Mouse (Mus musculus): ENCODE measurements around the gene Rhobtb1. TPM values are rescaled to one million over a fixed set of nuclear protein-coding genes. Genes with fewer than 3 reads are reported as not detected.

The Rhobtb1 gene
- total RNA-seq, 2 experiments from 2014 or later = 21.8 to 29.1 TPM

GRCm38 (mm10) chr10:69276920-69277435 lies 125.7 kb downstream of the Rhobtb1 start:
- Histone ChIP-seq H3K4me3 (no peak overlapping the region), H3K27ac (peak overlapping the region; percentile 77)
- intact Hi-C loops (cut with DNase I) = no loop called here
- peak; percentile 14 for DNase-seq
- TF ChIP-seq CTCF (IDR thresholded peaks at IDR 0.05) = no peak

DNA sequence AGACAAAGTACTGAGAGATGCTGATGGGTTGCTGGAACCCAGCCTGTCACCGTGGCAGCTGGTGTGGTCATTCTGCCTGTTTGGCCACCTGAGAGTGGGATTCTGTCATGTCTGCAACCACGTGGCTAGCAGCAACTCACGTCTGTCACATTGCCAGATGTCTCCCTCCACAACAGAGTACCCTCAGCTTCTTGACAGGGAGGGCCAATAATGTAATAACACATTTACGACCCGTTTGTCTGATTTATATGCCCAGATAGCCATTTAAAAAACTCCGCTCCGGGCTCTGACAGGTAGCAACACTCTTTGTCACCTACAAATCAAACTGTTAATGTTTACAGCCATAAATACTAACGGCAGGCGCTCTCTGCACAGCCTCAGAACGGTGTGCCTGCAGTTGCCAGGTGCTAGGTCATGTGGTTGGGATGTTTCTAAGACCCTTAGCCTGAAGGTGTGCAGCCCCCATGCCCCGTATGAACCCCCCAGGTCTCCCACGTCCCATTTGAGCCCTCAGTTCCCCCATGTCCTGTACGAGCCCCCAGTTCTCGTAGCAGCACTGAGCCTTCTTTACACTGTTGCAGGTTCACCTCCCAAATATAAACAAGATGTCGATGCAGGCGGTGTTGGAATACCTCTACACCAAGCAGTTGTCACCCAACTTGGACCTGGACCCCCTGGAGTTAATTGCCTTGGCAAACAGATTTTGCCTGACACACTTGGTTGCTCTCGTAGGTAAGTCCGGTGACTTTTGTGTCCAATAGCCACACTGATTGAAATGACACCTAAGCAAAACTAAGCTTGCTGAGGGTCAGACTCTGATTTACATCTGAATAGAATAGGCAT lies 127.8 kb downstream of the Rhobtb1 start:
- peak overlapping the region; percentile 77 for H3K27ac ChIP-seq
- intact Hi-C loops (cut with DNase I) = no loop called here
- no peak overlapping the region for H3K4me3 ChIP-seq
- DNase-seq = peak; percentile 13
- no peak for TF ChIP-seq CTCF (IDR thresholded peaks at IDR 0.05)

DNA sequence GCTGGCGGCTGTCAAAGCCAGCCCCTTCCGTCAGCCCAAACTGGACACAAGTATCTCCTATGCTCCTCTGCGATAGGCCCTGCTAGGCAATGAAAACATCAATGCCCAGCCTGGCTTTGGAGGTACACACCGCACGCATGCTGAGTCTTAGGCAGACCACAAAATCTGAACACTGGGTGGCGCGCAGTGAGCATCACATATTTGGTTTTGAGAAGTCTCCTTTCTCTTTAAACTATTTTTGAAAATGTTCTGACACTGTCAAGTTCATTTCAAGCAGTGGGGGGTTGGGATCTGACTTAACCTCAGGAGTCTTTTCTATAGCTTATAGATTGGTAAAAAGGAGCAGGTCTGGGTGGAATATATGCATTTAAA lies 128.4 kb downstream of the Rhobtb1 start:
- Histone ChIP-seq H3K27ac (peak overlapping the region; percentile 77), H3K4me3 (no peak overlapping the region)
- TF ChIP-seq CTCF (IDR thresholded peaks at IDR 0.05) = no peak; the same call in 1 of the 2 replicates
- DNase-seq = no peak
- intact Hi-C loops (cut with DNase I) = no loop called here

- H3K4me3 ChIP-seq = no peak overlapping the region
- TF ChIP-seq CTCF (IDR thresholded peaks at IDR 0.05) = no peak
- intact Hi-C loops (cut with DNase I) = no loop called here
- H3K27ac ChIP-seq = peak overlapping the region; percentile 88
- DNase-seq = peak; percentile 52
Measured at GRCm38 (mm10) chr10:69286939-69287338, 135.7 kb downstream of the Rhobtb1 start.

- no peak for TF ChIP-seq CTCF (IDR thresholded peaks at IDR 0.05)
- intact Hi-C loops (cut with DNase I) = no loop called here
- H3K27ac ChIP-seq = peak overlapping the region; percentile 88
- no peak overlapping the region for H3K4me3 ChIP-seq
- peak; percentile 79 for DNase-seq
Measured at GRCm38 (mm10) chr10:69288086-69288485, 136.9 kb downstream of the Rhobtb1 start.

- DNase-seq = no peak
- intact Hi-C loops (cut with DNase I) = no loop called here
- TF ChIP-seq CTCF (IDR thresholded peaks at IDR 0.05) = no peak
- H3K4me3 ChIP-seq = no peak overlapping the region
- H3K27ac ChIP-seq = peak overlapping the region; percentile 88
Measured at GRCm38 (mm10) chr10:69288720-69289119, 137.5 kb downstream of the Rhobtb1 start.

- TF ChIP-seq CTCF (IDR thresholded peaks at IDR 0.05) = no peak
- peak overlapping the region; percentile 31; the same call in 1 of the 2 replicates for H3K27ac ChIP-seq
- intact Hi-C loops (cut with DNase I) = no loop called here
- DNase-seq = no peak
- H3K4me3 ChIP-seq = no peak overlapping the region
Measured at GRCm38 (mm10) chr10:69290736-69291135, 139.5 kb downstream of the Rhobtb1 start.

GRCm38 (mm10) chr10:69295919-69296318 lies 144.7 kb downstream of the Rhobtb1 start:
- Histone ChIP-seq H3K4me3 (no peak overlapping the region), H3K27ac (peak overlapping the region; percentile 75; the same call in 1 of the 2 replicates)
- intact Hi-C loops (cut with DNase I) = no loop called here
- TF ChIP-seq CTCF (IDR thresholded peaks at IDR 0.05) = no peak
- DNase-seq = no peak

DNA sequence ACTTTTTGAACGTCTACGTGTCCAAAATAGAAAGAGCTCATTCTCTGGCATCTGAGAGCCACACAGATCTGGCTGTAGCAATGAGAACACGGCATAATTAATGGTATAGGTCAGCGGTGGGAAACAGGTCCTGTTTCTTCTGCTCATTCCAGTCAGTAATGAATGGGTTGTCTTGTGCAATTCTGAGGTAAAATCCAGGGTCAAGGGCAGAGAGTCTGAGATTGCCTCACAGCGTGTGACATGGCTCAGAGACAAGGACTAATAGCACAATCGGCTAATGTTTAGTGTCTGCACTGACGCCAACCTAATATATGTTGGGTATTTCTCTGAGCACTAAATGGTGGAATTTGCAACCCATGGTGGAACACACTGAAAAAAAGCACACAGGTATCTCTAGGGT lies 148.8 kb downstream of the Rhobtb1 start:
- TF ChIP-seq CTCF (IDR thresholded peaks at IDR 0.05) = no peak
- H3K4me3 ChIP-seq = no peak overlapping the region
- intact Hi-C loops (cut with DNase I) = loop anchor here (10.0 kb wide), 1 partner anchor 85 kb away; the partner anchor contains the start of gene A930033H14Rik
- DNase-seq = no peak
- H3K27ac ChIP-seq = peak overlapping the region; percentile 28; the same call in 1 of the 2 replicates

DNA sequence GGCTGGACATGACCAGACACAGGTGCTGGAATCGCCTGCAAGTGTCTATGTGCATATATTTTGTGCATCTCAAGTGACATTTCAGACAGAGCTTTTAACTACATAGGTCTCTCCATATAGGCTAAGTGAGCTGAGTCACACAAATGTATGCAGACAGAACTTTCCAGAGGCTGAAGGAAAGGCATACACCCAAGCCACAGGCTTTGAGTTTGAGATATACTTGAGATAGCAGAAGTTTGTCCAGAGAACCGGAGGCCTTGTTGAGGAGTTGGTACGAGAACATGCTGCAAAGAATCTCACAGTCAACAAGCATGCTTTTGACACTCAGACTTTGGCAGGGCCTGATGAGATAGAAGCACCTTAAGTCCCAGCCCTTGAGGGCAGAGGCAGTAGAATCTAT lies 151.4 kb downstream of the Rhobtb1 start:
- no peak for TF ChIP-seq CTCF (IDR thresholded peaks at IDR 0.05)
- Histone ChIP-seq H3K4me3 (no peak overlapping the region), H3K27ac (no peak overlapping the region)
- no peak for DNase-seq
- intact Hi-C loops (cut with DNase I) = loop anchor here (10.0 kb wide), 1 partner anchor 88 kb away; the partner anchor contains the start of gene A930033H14Rik

- no peak for DNase-seq
- intact Hi-C loops (cut with DNase I) = loop anchor here (10.0 kb wide), 1 partner anchor 90 kb away; the partner anchor contains the start of gene A930033H14Rik
- H3K27ac ChIP-seq = no peak overlapping the region
- TF ChIP-seq CTCF (IDR thresholded peaks at IDR 0.05) = no peak
- H3K4me3 ChIP-seq = no peak overlapping the region
Measured at GRCm38 (mm10) chr10:69304819-69305218, 153.6 kb downstream of the Rhobtb1 start.

- TF ChIP-seq CTCF (IDR thresholded peaks at IDR 0.05) = no peak
- H3K27ac ChIP-seq = peak overlapping the region; percentile 85
- intact Hi-C loops (cut with DNase I) = loop anchor here (10.0 kb wide), 1 partner anchor 91 kb away; the partner anchor contains the start of gene A930033H14Rik
- H3K4me3 ChIP-seq = no peak overlapping the region
- DNase-seq = no peak
Measured at GRCm38 (mm10) chr10:69305600-69305999, 154.4 kb downstream of the Rhobtb1 start.

GRCm38 (mm10) chr10:69306205-69306604 lies 155.0 kb downstream of the Rhobtb1 start:
- peak; percentile 83 for TF ChIP-seq CTCF (IDR thresholded peaks at IDR 0.05)
- Histone ChIP-seq H3K4me3 (no peak overlapping the region), H3K27ac (peak overlapping the region; percentile 85)
- peak; percentile 69 for DNase-seq
- intact Hi-C loops (cut with DNase I) = loop anchor here (10.0 kb wide), 1 partner anchor 91 kb away; the partner anchor contains the start of gene A930033H14Rik
